In genomic region chr3:41563997-41564396, GRCm38 (mm10) we compare ENCODE assay signal across 8 mouse cellular contexts. TPM values are rescaled to one million over a fixed set of nuclear protein-coding genes. Genes with fewer than 3 reads are reported as not detected.
DNase-seq lines count a peak whose midpoint lies in the region; ATAC-seq and TF ChIP-seq lines count a peak whose summit lies in the region.

No protein-coding gene starts in this region.

- peak overlapping the region; percentile 87 for H3K9ac ChIP-seq in ES-E14 (ENCODE audit: insufficient read depth, low read depth, low read length, poor library complexity, severe bottlenecking)
- peak overlapping the region; percentile 96 for H3K9ac ChIP-seq in forebrain, embryonic 14.5 days (ENCODE audit: low read length)
- H3K9ac ChIP-seq in liver, adult 2 months (ENCODE audit: low read depth, low read length) = peak overlapping the region; percentile 96
- peak overlapping the region; percentile 90 for H3K9ac ChIP-seq in neural tube, embryonic 15.5 days (replicated peaks)

- H3K4me2 ChIP-seq in forebrain, embryonic 14.5 days (ENCODE audit: low read length) = peak overlapping the region; percentile 87
- H3K4me2 ChIP-seq in neural tube, embryonic 15.5 days = peak overlapping the region; percentile 92

- under 1% methylated on average over 7 of the region's 7 CpGs for WGBS in heart, embryonic 10.5 days
- WGBS in forebrain, embryonic 14.5 days = 1% methylated on average over 7 of the region's 7 CpGs
- WGBS in liver, adult 2 months = under 1% methylated on average over 7 of the region's 7 CpGs
- 0% methylated on average over 7 of the region's 7 CpGs for WGBS in neural tube, embryonic 15.5 days

- DNase-seq in heart, embryonic 10.5 days (ENCODE audit: low spot score) = no peak
- no peak for DNase-seq in heart, postnatal 14 days
- no peak for DNase-seq in ES-E14 (ENCODE audit: low read depth, low spot score)
- DNase-seq in forebrain, embryonic 14.5 days (ENCODE audit: low spot score) = no peak
- DNase-seq in liver, adult 2 months (ENCODE audit: extremely low read depth, low read depth, low spot score) = no peak
- no peak for DNase-seq in urinary bladder, postnatal 25 days (ENCODE audit: low spot score)
- no peak for DNase-seq in adrenal gland, postnatal 14 days

- peaks cover 13% of the 10 kb centered on the region; the same call in 1 of the 2 replicates for H3K4me1 ChIP-seq in heart, embryonic 10.5 days
- H3K4me1 ChIP-seq in ES-E14 (ENCODE audit: control insufficient read depth in 2 of 2, insufficient read depth in 2 of 2, low read length in 2 of 2, poor library complexity in 1 of 2) = peaks cover 5 to 11% of the 10 kb centered on the region in 2 experiments; a peak in 3 of 4 replicates
- H3K4me1 ChIP-seq in forebrain, embryonic 14.5 days (ENCODE audit: control insufficient read depth, insufficient read depth, low read length) = peaks cover 3% of the 10 kb centered on the region; the same call in 1 of the 2 replicates
- H3K4me1 ChIP-seq in liver, adult 2 months (ENCODE audit: control insufficient read depth, insufficient read depth, low read length) = peaks cover 12% of the 10 kb centered on the region
- peaks cover 9% of the 10 kb centered on the region for H3K4me1 ChIP-seq in neural tube, embryonic 15.5 days

- ATAC-seq in forebrain, embryonic 14.5 days = no peak
- no peak for ATAC-seq in neural tube, embryonic 15.5 days (ENCODE audit: low FRiP score)

- TF ChIP-seq POLR2A in liver, adult 2 months (IDR thresholded peaks at IDR 0.05; ENCODE audit: extremely low read depth, insufficient read depth, low read length) = no peak

- H3K27me3 ChIP-seq in heart, embryonic 10.5 days (ENCODE audit: insufficient read depth, poor library complexity, severe bottlenecking) = no peaks in the 10 kb centered on the region
- no peaks in the 10 kb centered on the region for H3K27me3 ChIP-seq in forebrain, embryonic 14.5 days (replicated peaks; ENCODE audit: control insufficient read depth, insufficient read depth, low read length)
- no peaks in the 10 kb centered on the region for H3K27me3 ChIP-seq in liver, adult 2 months (ENCODE audit: control insufficient read depth, insufficient read depth, low read length)
- H3K27me3 ChIP-seq in neural tube, embryonic 15.5 days (replicated peaks) = no peaks in the 10 kb centered on the region

- peak overlapping the region; percentile 85 for H3K4me3 ChIP-seq in heart, embryonic 10.5 days
- peak overlapping the region; percentile 75 to 90 for H3K4me3 ChIP-seq in ES-E14 (ENCODE audit: insufficient read depth in 1 of 2, low read depth in 1 of 2, low read length in 2 of 2, poor library complexity in 1 of 2, severe bottlenecking in 1 of 2)
- peak overlapping the region; percentile 76 for H3K4me3 ChIP-seq in forebrain, embryonic 14.5 days (ENCODE audit: low read depth, low read length)
- H3K4me3 ChIP-seq in liver, adult 2 months (ENCODE audit: insufficient read depth, low read depth, low read length) = peak overlapping the region; percentile 94
- peak overlapping the region; percentile 82 for H3K4me3 ChIP-seq in neural tube, embryonic 15.5 days (replicated peaks)

- TF ChIP-seq CTCF in liver, adult 2 months (IDR thresholded peaks at IDR 0.05; ENCODE audit: low read depth, low read length) = no peak

- no peaks in the 10 kb centered on the region for H3K36me3 ChIP-seq in heart, embryonic 10.5 days
- H3K36me3 ChIP-seq in ES-E14 (ENCODE audit: control insufficient read depth, insufficient read depth, low read length, poor library complexity, severe bottlenecking) = peaks cover 34% of the 10 kb centered on the region
- H3K36me3 ChIP-seq in forebrain, embryonic 14.5 days (ENCODE audit: control insufficient read depth, insufficient read depth, low read length) = no peaks in the 10 kb centered on the region
- no peaks in the 10 kb centered on the region for H3K36me3 ChIP-seq in liver, adult 2 months (ENCODE audit: control insufficient read depth, insufficient read depth, low read length)
- no peaks in the 10 kb centered on the region for H3K36me3 ChIP-seq in neural tube, embryonic 15.5 days

- intact Hi-C loops in heart, postnatal 14 days (cut with DNase I) = loop anchor here (2.0 to 5.0 kb wide), 4 partner anchors 157 to 382 kb away; no protein-coding TSS in a partner anchor

- in situ Hi-C loops in ES-E14 (cut with MboI; ENCODE audit: low sequenced_read_pairs in 2 of 2, unreplicated experiment in 2 of 2) = no loop called here

- H3K9me3 ChIP-seq in heart, embryonic 10.5 days = no peaks in the 10 kb centered on the region
- no peaks in the 10 kb centered on the region for H3K9me3 ChIP-seq in ES-E14 (ENCODE audit: control insufficient read depth, insufficient read depth, low read depth, low read length)
- H3K9me3 ChIP-seq in forebrain, embryonic 14.5 days (replicated peaks; ENCODE audit: control insufficient read depth, low read length) = no peaks in the 10 kb centered on the region
- no peaks in the 10 kb centered on the region for H3K9me3 ChIP-seq in neural tube, embryonic 15.5 days (replicated peaks)

- H3K27ac ChIP-seq in heart, embryonic 10.5 days = peak overlapping the region; percentile 96
- H3K27ac ChIP-seq in ES-E14 (ENCODE audit: insufficient read depth, low read depth, low read length, poor library complexity, severe bottlenecking) = peak overlapping the region; percentile 62
- H3K27ac ChIP-seq in forebrain, embryonic 14.5 days (ENCODE audit: low read depth, low read length) = peak overlapping the region; percentile 98
- H3K27ac ChIP-seq in liver, adult 2 months (replicated peaks; ENCODE audit: insufficient read depth, low read depth, low read length) = peak overlapping the region; percentile 92
- peak overlapping the region; percentile 96 for H3K27ac ChIP-seq in neural tube, embryonic 15.5 days (replicated peaks)

- H3K79me2 ChIP-seq in liver, adult 2 months (ENCODE audit: control insufficient read depth, insufficient read depth, low read length) = peaks cover 28% of the 10 kb centered on the region

TF ChIP-seq in ES-E14, 5 proteins besides CTCF, POLR2A, EP300 and RAD21:
- TF ChIP-seq ZC3H11A (IDR thresholded peaks at IDR 0.05; ENCODE audit: borderline replicate concordance, low read depth, low read length) (no peak), ZNF384 (IDR thresholded peaks at IDR 0.05; ENCODE audit: low read depth, low read length) (peak; percentile 47; the same call in 1 of the 2 replicates)

RNA-seq across cellular contexts. Expression of gene Jade1, which starts 8.5 kb away (rescaled TPM):
- polyA plus RNA-seq in heart, embryonic 10.5 days (2016; fragmentation: Nextera tagmentation; extraction: Ambion mirVana) = 13.1 and 17.8 TPM in 2 replicates
- total RNA-seq in heart, postnatal 14 days (2021) = 10 to 100 TPM; 28.1 to 28.6 TPM
- total RNA-seq in ES-E14 (2012; rRNA removed) = 218 and 272 TPM in 2 replicates
- 11.9 and 14.5 TPM in 2 replicates for polyA plus RNA-seq in forebrain, embryonic 14.5 days (2014; fragmentation: Nextera tagmentation; extraction: Ambion mirVana)
- 29.0 and 37.4 TPM in 2 replicates for total RNA-seq in liver, adult 2 months (2014; rRNA removed)
- 15.0 and 20.3 TPM in 2 replicates for polyA plus RNA-seq in liver, adult 2 months (2012; rRNA removed)
- 15.2 and 15.6 TPM in 2 replicates for polyA plus RNA-seq in neural tube, embryonic 15.5 days (2015; fragmentation: Nextera tagmentation; extraction: Ambion mirVana)
- 42.8 and 43.5 TPM in 2 replicates for total RNA-seq in adrenal gland, postnatal 14 days (2021)
